8 mouse cellular contexts compared by ENCODE assay signal in genomic region chr11:82952612-82953542, GRCm38 (mm10). TPM values are rescaled to one million over a fixed set of nuclear protein-coding genes. Genes with fewer than 3 reads are reported as not detected.
DNase-seq lines count a peak whose midpoint lies in the region; ATAC-seq lines count a peak whose summit lies in the region.

No protein-coding gene starts in this region.

- DNase-seq in A20 (ENCODE audit: low read depth, low spot score) = peak; percentile 59
- DNase-seq in T-cell, adult 2 months (ENCODE audit: low spot score) = peak; percentile 80
- no peak for DNase-seq in cerebellum, adult 9-10 months
- no peak for DNase-seq in left cerebral cortex, postnatal 4 days
- no peak for DNase-seq in cerebellum, adult 11 months
- no peak for DNase-seq in cerebellum, postnatal 25 days

- peak overlapping the region; percentile 43 for H3K4me3 ChIP-seq in kidney, embryonic 16.5 days (ENCODE audit: low read length)

- H3K9ac ChIP-seq in kidney, embryonic 16.5 days (replicated peaks; ENCODE audit: low read length) = peak overlapping the region; percentile 53; the same call in 1 of the 2 replicates

- no peaks in the 10 kb centered on the region for H3K9me3 ChIP-seq in kidney, embryonic 16.5 days (ENCODE audit: low read length)

- WGBS in kidney, embryonic 16.5 days = 59% methylated on average over 9 of the region's 9 CpGs

- H3K4me2 ChIP-seq in kidney, embryonic 16.5 days (replicated peaks; ENCODE audit: low read depth, low read length) = peak overlapping the region; percentile 54

- ATAC-seq in kidney, embryonic 16.5 days (ENCODE audit: low FRiP score, low TSS enrichment) = no peak
- ATAC-seq in megakaryocyte-erythroid progenitor cell, adult 5-6 weeks (replicated peaks; ENCODE audit: low FRiP score, low TSS enrichment, poor library complexity, severe bottlenecking) = peak; percentile 63

- H3K4me1 ChIP-seq in kidney, embryonic 16.5 days (ENCODE audit: insufficient read depth, low read length) = peaks cover 16% of the 10 kb centered on the region

- H3K27ac ChIP-seq in kidney, embryonic 16.5 days (ENCODE audit: low read length) = peak overlapping the region; percentile 16; the same call in 1 of the 2 replicates

- intact Hi-C loops in left cerebral cortex, postnatal 4 days (cut with DNase I) = no loop called here

- peaks cover 29% of the 10 kb centered on the region for H3K27me3 ChIP-seq in kidney, embryonic 16.5 days (ENCODE audit: insufficient read depth, low read length)

- no peaks in the 10 kb centered on the region for H3K36me3 ChIP-seq in kidney, embryonic 16.5 days (ENCODE audit: insufficient read depth, low read length)

RNA-seq across cellular contexts. Expression of gene Slfn5, which starts 1.7 kb away (rescaled TPM):
- polyA plus RNA-seq in kidney, embryonic 16.5 days (2015; fragmentation: Nextera tagmentation; extraction: Ambion mirVana) = 7.8 and 9.6 TPM in 2 replicates
- total RNA-seq in megakaryocyte-erythroid progenitor cell, adult 5-6 weeks (2014; fragmentation: Nextera tagmentation) = 1.1 and 2.5 TPM in 2 replicates
- 2.8 and 5.5 TPM in 2 replicates for total RNA-seq in megakaryocyte-erythroid progenitor cell, adult 5-6 weeks (2017)
- total RNA-seq in left cerebral cortex, postnatal 4 days (2021) = 1 to 10 TPM; 2.6 to 4.2 TPM

RNA-seq across cellular contexts. Expression of gene Slfn9, which starts 38.8 kb away (rescaled TPM):
- 18.1 and 18.2 TPM in 2 replicates for polyA plus RNA-seq in kidney, embryonic 16.5 days (2015; fragmentation: Nextera tagmentation; extraction: Ambion mirVana)
- 3.2 and 4.1 TPM in 2 replicates for total RNA-seq in megakaryocyte-erythroid progenitor cell, adult 5-6 weeks (2014; fragmentation: Nextera tagmentation)
- total RNA-seq in megakaryocyte-erythroid progenitor cell, adult 5-6 weeks (2017) = 6.1 and 11.7 TPM in 2 replicates
- 1 to 10 TPM; 1.2 to 1.8 TPM for total RNA-seq in left cerebral cortex, postnatal 4 days (2021)

RNA-seq across cellular contexts. Expression of gene Unc45b, which starts 42.5 kb away (rescaled TPM):
- polyA plus RNA-seq in kidney, embryonic 16.5 days (2015; fragmentation: Nextera tagmentation; extraction: Ambion mirVana) = 5.1 and 7.3 TPM in 2 replicates
- total RNA-seq in megakaryocyte-erythroid progenitor cell, adult 5-6 weeks (2014; fragmentation: Nextera tagmentation) = not detected in 2 replicates
- not detected in 2 replicates for total RNA-seq in megakaryocyte-erythroid progenitor cell, adult 5-6 weeks (2017)
- 1 to 10 TPM; 4.2 to 4.8 TPM for total RNA-seq in left cerebral cortex, postnatal 4 days (2021)

RNA-seq across cellular contexts. Expression of gene Nle1, which starts 44.7 kb away (rescaled TPM):
- 36.1 and 40.5 TPM in 2 replicates for polyA plus RNA-seq in kidney, embryonic 16.5 days (2015; fragmentation: Nextera tagmentation; extraction: Ambion mirVana)
- 103 and 130 TPM in 2 replicates for total RNA-seq in megakaryocyte-erythroid progenitor cell, adult 5-6 weeks (2014; fragmentation: Nextera tagmentation)
- total RNA-seq in megakaryocyte-erythroid progenitor cell, adult 5-6 weeks (2017) = 18.6 and 45.0 TPM in 2 replicates
- 10 to 100 TPM; 50.0 to 51.3 TPM for total RNA-seq in left cerebral cortex, postnatal 4 days (2021)

Comparison
In these comparisons a context has a peak if more than half of its experiments do, and no peak if none do; other contexts are left out.
1. DNase-seq: peak in A20 (single experiment) and T-cell, adult 2 months (single experiment); none in cerebellum, adult 9-10 months (single experiment), left cerebral cortex, postnatal 4 days (single experiment), cerebellum, adult 11 months (single experiment) and cerebellum, postnatal 25 days (0 of 2).
2. RNA of gene Unc45b, which starts 42.5 kb away (total RNA-seq): 4.2 to 4.8 TPM in left cerebral cortex, postnatal 4 days; not detected in megakaryocyte-erythroid progenitor cell, adult 5-6 weeks; every median in the first group is over 4 times any median in the second.